Mouse (Mus musculus): ENCODE results near the gene Ctnna2.

Gene Ctnna2

GRCm38 (mm10) chr6:77443906-77444305 lies 535.6 kb downstream of the Ctnna2 start:
- no peak for DNase-seq (ENCODE audit: extremely low read depth, low read depth, low spot score)

- no peak for DNase-seq (ENCODE audit: extremely low read depth, low read depth, low spot score)
Observed at GRCm38 (mm10) chr6:77441051-77441450, 538.4 kb downstream of the Ctnna2 start.

GRCm38 (mm10) chr6:77430381-77430780 lies 549.1 kb downstream of the Ctnna2 start:
- DNase-seq (ENCODE audit: extremely low read depth, low read depth, low spot score) = no peak

GRCm38 (mm10) chr6:77425746-77426145 lies 553.8 kb downstream of the Ctnna2 start:
- DNase-seq (ENCODE audit: extremely low read depth, low read depth, low spot score) = no peak

- DNase-seq (ENCODE audit: extremely low read depth, low read depth, low spot score) = peak; percentile 37
Observed at GRCm38 (mm10) chr6:77424826-77425225, 554.7 kb downstream of the Ctnna2 start.

GRCm38 (mm10) chr6:77421564-77422139 lies 557.8 kb downstream of the Ctnna2 start:
- DNase-seq (ENCODE audit: extremely low read depth, low read depth, low spot score) = no peak

- no peak for DNase-seq (ENCODE audit: extremely low read depth, low read depth, low spot score)
Observed at GRCm38 (mm10) chr6:77416999-77417398, 562.5 kb downstream of the Ctnna2 start.

- no peak for DNase-seq (ENCODE audit: extremely low read depth, low read depth, low spot score)
Observed at GRCm38 (mm10) chr6:77413530-77413929, 566.0 kb downstream of the Ctnna2 start.

GRCm38 (mm10) chr6:77408481-77408880 lies 571.0 kb downstream of the Ctnna2 start:
- no peak for DNase-seq (ENCODE audit: extremely low read depth, low read depth, low spot score)

GRCm38 (mm10) chr6:77400751-77401150 lies 578.7 kb downstream of the Ctnna2 start:
- no peak for DNase-seq (ENCODE audit: extremely low read depth, low read depth, low spot score)

- DNase-seq (ENCODE audit: extremely low read depth, low read depth, low spot score) = no peak
Observed at GRCm38 (mm10) chr6:77391663-77392062, 587.8 kb downstream of the Ctnna2 start.

- no peak for DNase-seq (ENCODE audit: extremely low read depth, low read depth, low spot score)
Observed at GRCm38 (mm10) chr6:77381309-77381708, 598.2 kb downstream of the Ctnna2 start.

GRCm38 (mm10) chr6:77373132-77373531 lies 606.4 kb downstream of the Ctnna2 start:
- no peak for DNase-seq (ENCODE audit: extremely low read depth, low read depth, low spot score)

GRCm38 (mm10) chr6:77371147-77371546 lies 608.4 kb downstream of the Ctnna2 start:
- DNase-seq (ENCODE audit: extremely low read depth, low read depth, low spot score) = no peak

- no peak for DNase-seq (ENCODE audit: extremely low read depth, low read depth, low spot score)
Observed at GRCm38 (mm10) chr6:77358471-77358837, 621.0 kb downstream of the Ctnna2 start.

- no peak for DNase-seq (ENCODE audit: extremely low read depth, low read depth, low spot score)
Observed at GRCm38 (mm10) chr6:77357748-77358470, 621.6 kb downstream of the Ctnna2 start.

- DNase-seq (ENCODE audit: extremely low read depth, low read depth, low spot score) = no peak
Observed at GRCm38 (mm10) chr6:77354826-77355225, 624.7 kb downstream of the Ctnna2 start.

- DNase-seq (ENCODE audit: extremely low read depth, low read depth, low spot score) = no peak
Observed at GRCm38 (mm10) chr6:77343781-77344180, 635.7 kb downstream of the Ctnna2 start.

- DNase-seq (ENCODE audit: extremely low read depth, low read depth, low spot score) = no peak
Observed at GRCm38 (mm10) chr6:77335537-77335936, 644.0 kb downstream of the Ctnna2 start.

- no peak for DNase-seq (ENCODE audit: extremely low read depth, low read depth, low spot score)
Observed at GRCm38 (mm10) chr6:77324748-77325147, 654.8 kb downstream of the Ctnna2 start.

GRCm38 (mm10) chr6:77324327-77324726 lies 655.2 kb downstream of the Ctnna2 start:
- no peak for DNase-seq (ENCODE audit: extremely low read depth, low read depth, low spot score)

GRCm38 (mm10) chr6:77306796-77307195 lies 672.7 kb downstream of the Ctnna2 start:
- DNase-seq (ENCODE audit: extremely low read depth, low read depth, low spot score) = no peak

- DNase-seq (ENCODE audit: extremely low read depth, low read depth, low spot score) = no peak
Observed at GRCm38 (mm10) chr6:77301305-77301704, 678.2 kb downstream of the Ctnna2 start.

Data from fat pad, adult 2 months (tissue).